Mouse (Mus musculus) E14TG2a.4 (cell line): ENCODE results near the gene Snrnp200.

Source experiments
- CTCF ChIP-seq: conservative IDR thresholded peaks from 2 replicates; pipeline ENCODE4 v1.5.1; 2014; ENCODE audit warnings: low read length
- POU5F1 ChIP-seq: IDR thresholded peaks from 2 replicates; pipeline ENCODE4 v1.6.1; 2014; ENCODE audit warnings: low read length, borderline replicate concordance

DNA sequence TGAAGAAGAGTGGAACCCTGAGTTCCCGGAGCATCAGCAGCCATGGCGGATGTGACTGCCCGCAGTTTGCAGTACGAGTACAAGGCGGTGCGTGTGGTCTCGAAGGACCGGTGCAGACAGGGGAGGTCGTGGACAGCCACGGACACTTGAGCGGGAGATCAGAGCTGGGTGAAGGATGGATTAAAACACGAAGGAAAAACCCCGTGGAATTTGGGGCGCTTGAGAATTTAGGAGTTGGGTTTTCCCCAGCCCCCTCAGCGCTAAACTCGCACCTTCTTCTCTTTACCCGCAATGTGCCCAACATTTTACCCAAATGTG lies 225 bp downstream of the Snrnp200 start:
- TF ChIP-seq CTCF (no peak), POU5F1 (no peak)
